Mouse (Mus musculus) liver, embryonic 12.5 days (tissue): Measurements from ENCODE around the gene Il12rb2. TPM values are rescaled to one million over a fixed set of nuclear protein-coding genes. Genes with fewer than 3 reads are reported as not detected.
A peak's percentile ranks its signal among the peaks of the same experiment; 100 is the strongest.

ENCODE experiments used
- ATAC-seq: fragments of 200-750 bp; cut with Nextera tagmentation; 2 replicates; pipeline ENCODE4 v1.8.0; 2017; ENCODE audit warnings: moderate number of reproducible peaks, mild to moderate bottlenecking, moderate library complexity
- H3K27ac ChIP-seq: fragments of 300-500 bp; sonication (generic); 2 replicates; pipeline ENCODE4 v1.5.1; 2016; ENCODE audit warnings: mild to moderate bottlenecking
- H3K27me3 ChIP-seq: fragments of 300-500 bp; sonication (generic); replicated peaks from 2 replicates; pipeline ENCODE4 v1.6.1; 2016; ENCODE audit warnings: mild to moderate bottlenecking, moderate library complexity
- H3K36me3 ChIP-seq: fragments of 300-500 bp; sonication (generic); 2 replicates; pipeline ENCODE4 v1.6.1; 2016; ENCODE audit warnings: mild to moderate bottlenecking, moderate library complexity
- H3K4me1 ChIP-seq: fragments of 300-500 bp; sonication (generic); 2 replicates; pipeline ENCODE4 v1.6.1; 2016
- H3K4me2 ChIP-seq: fragments of 300-500 bp; sonication (generic); 2 replicates; pipeline ENCODE4 v1.6.1; 2016; ENCODE audit warnings: mild to moderate bottlenecking, moderate library complexity
- H3K4me3 ChIP-seq: fragments of 300-500 bp; sonication (generic); 2 replicates; pipeline ENCODE4 v1.5.1; 2016; ENCODE audit warnings: mild to moderate bottlenecking, moderate library complexity
- H3K9ac ChIP-seq: fragments of 300-500 bp; sonication (generic); 2 replicates; pipeline ENCODE4 v1.6.1; 2016; ENCODE audit warnings: mild to moderate bottlenecking, moderate library complexity
- H3K9me3 ChIP-seq: fragments of 300-500 bp; sonication (generic); replicated peaks from 2 replicates; pipeline ENCODE4 v1.6.1; 2016; ENCODE audit warnings: mild to moderate bottlenecking, moderate library complexity
- WGBS: fragments of 180-500 bp; shearing (Covaris S2); methylation state at CpG from one replicate; pipeline ENCODE4 v1.1.7; 2016; ENCODE audit not compliant: insufficient replicate concordance; 5-methylcytosine and 5-hydroxymethylcytosine counted together
- polyA plus RNA-seq: library from polyadenylated mRNA; unstranded; fragments of >200 nt; fragmentation: Nextera tagmentation; extraction: Ambion mirVana; gene quantifications from 2 replicates; pipeline ENCODE4 v1.2.1, GENCODE M21; 2016

The Il12rb2 gene
- polyA plus RNA-seq, 1 experiment from 2014 or later: 0.38 TPM

- WGBS: 63% methylated on average over 5 of the region's 5 CpGs
- Histone ChIP-seq H3K4me2 (no peak overlapping the region), H3K4me3 (no peak overlapping the region), H3K4me1 (0 out of 2 replicates have a peak, but pooled peaks cover 3% of the 10 kb centered on the region), H3K27ac (peak overlapping the region; percentile 11; the same call in 1 of the 2 replicates), H3K27me3 (no peaks in the 10 kb centered on the region), H3K36me3 (peaks cover 33% of the 10 kb centered on the region), H3K9me3 (no peaks in the 10 kb centered on the region), H3K9ac (no peak overlapping the region)
- peak; percentile 29 for ATAC-seq
These were observed 83.9 kb downstream of the Il12rb2 start for GRCm38 (mm10) chr6:67292042-67292623.

- Histone ChIP-seq H3K4me2 (no peak overlapping the region), H3K27ac (no peak overlapping the region), H3K9me3 (no peaks in the 10 kb centered on the region), H3K27me3 (no peaks in the 10 kb centered on the region), H3K4me1 (peaks cover 14% of the 10 kb centered on the region), H3K4me3 (no peak overlapping the region), H3K36me3 (peaks cover 80% of the 10 kb centered on the region), H3K9ac (no peak overlapping the region)
- ATAC-seq: no peak
- 54% methylated on average over 1 of the region's 1 CpGs for WGBS
These were observed 93.1 kb downstream of the Il12rb2 start for GRCm38 (mm10) chr6:67282897-67283296.

GRCm38 (mm10) chr6:67281614-67282197, 94.3 kb downstream of the Il12rb2 start:
- Histone ChIP-seq H3K36me3 (peaks cover 82% of the 10 kb centered on the region), H3K27me3 (no peaks in the 10 kb centered on the region), H3K9me3 (no peaks in the 10 kb centered on the region), H3K9ac (no peak overlapping the region), H3K4me3 (no peak overlapping the region), H3K27ac (0 out of 2 replicates have a peak overlapping the region, but pooled peaks have one; percentile 8), H3K4me2 (no peak overlapping the region), H3K4me1 (peaks cover 14% of the 10 kb centered on the region)
- ATAC-seq: peak; percentile 53; the same call in 1 of the 2 replicates
- WGBS: 27% methylated on average over 9 of the region's 9 CpGs

- WGBS: 92% methylated on average over 5 of the region's 5 CpGs
- H3K4me1 ChIP-seq: peaks cover 41% of the 10 kb centered on the region
- H3K9ac ChIP-seq: no peak overlapping the region
- H3K9me3 ChIP-seq: no peaks in the 10 kb centered on the region
- ATAC-seq: no peak
- no peak overlapping the region for H3K4me2 ChIP-seq
- H3K36me3 ChIP-seq: peaks cover 82% of the 10 kb centered on the region
- no peak overlapping the region for H3K27ac ChIP-seq
- H3K27me3 ChIP-seq: no peaks in the 10 kb centered on the region
- no peak overlapping the region for H3K4me3 ChIP-seq
These were observed 98.0 kb downstream of the Il12rb2 start for GRCm38 (mm10) chr6:67277944-67278343.

GRCm38 (mm10) chr6:67269459-67269858, 106.5 kb downstream of the Il12rb2 start:
- no peak for ATAC-seq
- no peaks in the 10 kb centered on the region for H3K9me3 ChIP-seq
- H3K27me3 ChIP-seq: no peaks in the 10 kb centered on the region
- peak overlapping the region; percentile 96 for H3K4me3 ChIP-seq
- H3K36me3 ChIP-seq: peaks cover 39% of the 10 kb centered on the region
- 12% methylated on average over 2 of the region's 2 CpGs for WGBS
- H3K27ac ChIP-seq: no peak overlapping the region
- peaks cover 54% of the 10 kb centered on the region for H3K4me1 ChIP-seq
- peak overlapping the region; percentile 99 for H3K9ac ChIP-seq
- H3K4me2 ChIP-seq: peak overlapping the region; percentile 64

- H3K27ac ChIP-seq: peak overlapping the region; percentile 48; the same call in 1 of the 2 replicates
- H3K4me3 ChIP-seq: peak overlapping the region; percentile 96
- H3K9me3 ChIP-seq: no peaks in the 10 kb centered on the region
- H3K9ac ChIP-seq: peak overlapping the region; percentile 99
- no peaks in the 10 kb centered on the region for H3K27me3 ChIP-seq
- H3K36me3 ChIP-seq: peaks cover 34% of the 10 kb centered on the region
- peaks cover 51% of the 10 kb centered on the region for H3K4me1 ChIP-seq
- peak overlapping the region; percentile 64 for H3K4me2 ChIP-seq
- no peak for ATAC-seq
- WGBS: 3% methylated on average over 1 of the region's 1 CpGs
These were observed 107.0 kb downstream of the Il12rb2 start for GRCm38 (mm10) chr6:67268983-67269382.

- WGBS: 0% methylated on average over 2 of the region's 2 CpGs
- Histone ChIP-seq H3K4me3 (peak overlapping the region; percentile 96), H3K36me3 (peaks cover 27% of the 10 kb centered on the region), H3K4me2 (peak overlapping the region; percentile 64), H3K27me3 (no peaks in the 10 kb centered on the region), H3K9ac (peak overlapping the region; percentile 99), H3K4me1 (peaks cover 46% of the 10 kb centered on the region), H3K9me3 (no peaks in the 10 kb centered on the region), H3K27ac (no peak overlapping the region)
- no peak for ATAC-seq
These were observed 107.8 kb downstream of the Il12rb2 start for GRCm38 (mm10) chr6:67268245-67268612.

GRCm38 (mm10) chr6:67267408-67268244, 108.4 kb downstream of the Il12rb2 start:
- peaks cover 42% of the 10 kb centered on the region for H3K4me1 ChIP-seq
- peak overlapping the region; percentile 91 for H3K27ac ChIP-seq
- peak; percentile 1; the same call in 1 of the 2 replicates for ATAC-seq
- H3K27me3 ChIP-seq: no peaks in the 10 kb centered on the region
- peaks cover 23% of the 10 kb centered on the region for H3K36me3 ChIP-seq
- under 1% methylated on average over 65 of the region's 65 CpGs for WGBS
- H3K4me2 ChIP-seq: peak overlapping the region; percentile 64
- peak overlapping the region; percentile 96 for H3K4me3 ChIP-seq
- no peaks in the 10 kb centered on the region for H3K9me3 ChIP-seq
- H3K9ac ChIP-seq: peak overlapping the region; percentile 99

GRCm38 (mm10) chr6:67266664-67267407, 109.2 kb downstream of the Il12rb2 start:
- Histone ChIP-seq H3K9ac (peak overlapping the region; percentile 99), H3K36me3 (peaks cover 15% of the 10 kb centered on the region), H3K27me3 (no peaks in the 10 kb centered on the region), H3K4me2 (peak overlapping the region; percentile 90), H3K4me3 (peak overlapping the region; percentile 96), H3K9me3 (no peaks in the 10 kb centered on the region), H3K27ac (peak overlapping the region; percentile 91), H3K4me1 (peaks cover 42% of the 10 kb centered on the region)
- under 1% methylated on average over 68 of the region's 68 CpGs for WGBS
- peak; percentile 98 for ATAC-seq

GRCm38 (mm10) chr6:67266159-67266657, 109.8 kb downstream of the Il12rb2 start:
- ATAC-seq: peak; percentile 72

GRCm38 (mm10) chr6:67264935-67265334, 111.1 kb downstream of the Il12rb2 start:
- peak overlapping the region; percentile 90 for H3K4me2 ChIP-seq
- H3K4me1 ChIP-seq: peaks cover 24% of the 10 kb centered on the region
- ATAC-seq: no peak
- peak overlapping the region; percentile 31; the same call in 1 of the 2 replicates for H3K9ac ChIP-seq
- H3K27me3 ChIP-seq: no peaks in the 10 kb centered on the region
- 40% methylated on average over 7 of the region's 7 CpGs for WGBS
- H3K36me3 ChIP-seq: 0 out of 2 replicates have a peak, but pooled peaks cover under 1% of the 10 kb centered on the region
- H3K9me3 ChIP-seq: no peaks in the 10 kb centered on the region
- H3K27ac ChIP-seq: peak overlapping the region; percentile 40; the same call in 1 of the 2 replicates
- H3K4me3 ChIP-seq: no peak overlapping the region

More at GRCm38 (mm10) chr6:67266159-67266657, 109.8 kb downstream of the Il12rb2 start:
- Histone ChIP-seq H3K36me3 (peaks cover 8% of the 10 kb centered on the region), H3K9me3 (no peaks in the 10 kb centered on the region), H3K4me1 (peaks cover 37% of the 10 kb centered on the region), H3K27me3 (no peaks in the 10 kb centered on the region), H3K27ac (peak overlapping the region; percentile 86), H3K9ac (peak overlapping the region; percentile 77), H3K4me2 (peak overlapping the region; percentile 90), H3K4me3 (peak overlapping the region; percentile 96)
- WGBS: under 1% methylated on average over 23 of the region's 23 CpGs
